Mouse (Mus musculus) cerebellum, adult 11-12 months (tissue): ENCODE measurements at regions not wholly inside any gene's neighbourhood (a gene's known extent, or its start where the extent isn't known, plus 50 kb on each side); places are given as distances from the start of the nearest gene placed in this dataset.

ENCODE experiments used
- DNase-seq: peaks from one replicate; pipeline ENCODE4 v3.0.0; 2022

DNA sequence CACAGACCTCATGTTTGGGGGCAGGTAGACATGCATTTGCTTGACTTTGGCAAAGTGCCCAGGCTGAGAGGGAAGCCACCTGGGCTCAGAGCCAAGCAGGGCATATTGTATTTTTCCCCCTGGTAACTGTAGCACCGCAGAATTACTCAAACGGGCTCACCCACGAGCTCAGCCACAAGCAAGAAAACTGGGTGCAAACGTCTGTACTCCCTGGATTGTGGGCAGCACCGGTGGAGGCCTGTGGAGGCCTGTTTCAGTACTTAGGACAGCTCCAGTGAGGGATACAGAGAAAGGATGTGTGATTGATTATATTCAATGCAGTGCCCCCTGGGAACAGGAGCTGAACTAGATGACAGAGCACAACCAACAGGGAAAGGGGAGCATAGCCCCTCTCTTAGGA, 135.6 kb upstream of the Vstm2b start:
- DNase-seq: no peak

DNA sequence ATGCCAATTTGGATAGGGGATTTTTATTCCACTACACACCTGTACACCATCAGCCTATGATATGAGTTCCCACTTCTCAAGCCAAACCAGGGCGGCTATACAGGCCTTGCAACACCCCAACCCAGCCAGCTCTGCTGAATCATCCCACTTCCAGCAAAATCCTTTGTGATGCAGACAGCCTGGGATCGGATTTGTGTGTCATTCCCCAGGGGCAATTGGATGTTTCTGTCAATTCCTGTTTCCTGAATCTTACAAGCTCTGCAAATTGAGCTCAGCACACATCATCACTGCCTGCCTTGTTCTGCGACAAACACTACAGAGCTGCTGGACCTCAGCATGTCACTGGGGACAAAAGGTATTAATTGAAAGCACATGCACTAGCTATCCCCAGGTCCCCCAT, 132.0 kb upstream of the Vstm2b start:
- DNase-seq: no peak

DNA sequence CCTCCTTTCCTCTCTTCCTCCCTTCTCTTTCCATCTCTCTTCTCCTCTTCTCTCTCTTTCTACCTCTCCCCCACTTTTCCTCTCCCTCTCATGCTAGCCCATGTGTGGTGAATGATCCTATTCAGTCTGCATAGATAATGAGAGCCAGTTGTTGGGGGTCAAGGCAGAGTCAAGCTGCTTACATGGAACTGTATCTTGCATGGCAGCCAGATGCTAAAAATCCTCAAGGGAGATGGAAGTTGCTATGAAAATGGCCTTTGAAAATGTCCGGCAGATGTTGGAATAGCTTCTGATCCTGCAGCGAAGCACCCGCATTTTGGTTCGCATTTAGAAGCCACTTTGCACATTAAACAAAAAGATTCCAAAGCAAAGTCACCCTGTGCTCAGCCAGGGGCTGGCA, 121.9 kb upstream of the Vstm2b start:
- no peak for DNase-seq

DNA sequence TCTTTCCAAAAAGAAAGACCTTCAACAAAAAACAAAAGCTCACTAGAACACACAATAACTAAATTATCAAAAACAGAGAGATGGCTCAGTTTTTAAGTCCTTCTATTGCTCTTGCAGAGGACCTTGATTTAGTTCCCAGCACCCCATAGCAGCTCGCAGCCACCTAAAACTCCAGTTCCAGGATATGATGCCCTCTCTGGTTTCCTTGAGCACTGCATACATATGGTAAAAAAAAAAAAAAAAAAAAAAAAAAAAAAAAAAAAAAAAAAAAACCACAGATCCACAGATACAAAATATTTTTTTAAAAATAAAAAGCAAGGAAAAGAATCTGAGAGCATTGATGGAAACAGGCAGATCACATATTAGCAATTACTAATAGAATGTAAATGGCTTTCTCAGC, 113.2 kb upstream of the Vstm2b start:
- DNase-seq: no peak

DNA sequence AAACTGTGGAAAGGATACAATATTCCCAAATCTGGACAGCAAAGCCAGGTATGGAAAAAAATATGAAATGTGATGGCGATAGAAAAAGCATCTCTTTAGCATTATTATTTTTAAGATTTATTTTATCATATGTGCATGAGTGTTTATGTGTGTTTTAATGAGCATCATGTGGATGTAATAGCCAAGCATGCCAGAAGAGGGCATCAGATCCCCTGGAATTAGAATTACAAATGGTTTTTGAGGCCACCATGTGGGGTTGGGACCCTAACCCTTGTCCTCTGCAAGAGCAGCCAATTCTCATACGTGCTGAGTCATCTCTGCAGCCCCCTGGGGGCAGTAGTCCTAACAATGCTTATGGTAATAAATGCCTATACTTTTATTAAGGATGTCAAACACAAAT, 111.4 kb upstream of the Vstm2b start:
- DNase-seq: no peak

DNA sequence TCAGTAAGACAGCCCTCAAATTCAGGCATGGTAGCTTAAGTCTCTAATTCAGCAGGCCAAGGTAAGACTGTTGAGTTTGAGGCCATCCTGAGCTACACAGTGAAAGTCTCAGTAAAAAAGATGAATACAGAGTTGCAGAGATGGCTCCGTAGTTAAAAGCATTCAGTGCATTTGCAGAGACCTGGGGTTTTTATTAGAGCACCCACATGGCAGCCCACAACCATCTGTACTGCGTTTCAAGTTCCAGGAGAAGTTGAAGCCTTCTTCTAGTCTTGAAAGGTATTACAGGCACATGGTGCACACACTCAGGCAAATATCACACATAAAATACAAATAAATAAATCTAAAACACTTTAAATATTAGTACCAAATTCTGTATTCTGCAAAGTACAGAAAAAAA, 109.6 kb upstream of the Vstm2b start:
- no peak for DNase-seq

DNA sequence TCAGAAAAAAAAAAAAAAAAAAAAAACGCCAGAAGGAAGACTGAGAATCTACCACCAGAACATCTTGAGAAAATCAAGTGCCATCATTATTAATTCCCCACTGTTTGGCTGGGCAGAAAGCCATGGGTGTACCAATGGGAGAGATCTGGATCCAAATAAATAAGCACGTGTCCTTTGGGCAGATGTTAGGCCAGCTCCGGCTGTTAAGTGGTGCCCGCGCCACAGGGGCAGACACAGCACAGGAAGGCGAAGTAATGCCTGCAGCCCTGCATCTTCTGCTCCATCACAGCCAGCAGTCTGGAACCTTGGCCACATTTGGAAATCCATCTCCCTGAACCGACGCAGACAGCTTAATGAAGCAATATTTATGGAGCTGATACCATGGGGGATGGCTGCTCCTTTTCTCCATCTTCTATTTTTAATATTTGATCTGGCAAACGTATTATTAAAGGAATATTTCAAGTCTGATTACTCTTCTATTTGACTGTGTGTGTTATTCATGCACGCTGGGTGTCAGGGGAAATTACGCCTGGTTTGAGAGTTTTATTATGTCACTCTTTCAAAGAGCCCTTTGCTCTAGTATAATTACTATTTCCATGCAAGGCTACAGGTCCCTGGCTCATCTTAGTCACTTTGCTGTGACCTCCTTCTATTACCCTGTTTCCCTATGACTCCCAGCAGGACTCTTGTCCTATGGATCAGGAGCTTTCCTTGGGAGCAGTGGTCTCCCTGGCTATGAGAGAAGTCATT, 103.5 kb upstream of the Vstm2b start:
- DNase-seq: no peak

DNA sequence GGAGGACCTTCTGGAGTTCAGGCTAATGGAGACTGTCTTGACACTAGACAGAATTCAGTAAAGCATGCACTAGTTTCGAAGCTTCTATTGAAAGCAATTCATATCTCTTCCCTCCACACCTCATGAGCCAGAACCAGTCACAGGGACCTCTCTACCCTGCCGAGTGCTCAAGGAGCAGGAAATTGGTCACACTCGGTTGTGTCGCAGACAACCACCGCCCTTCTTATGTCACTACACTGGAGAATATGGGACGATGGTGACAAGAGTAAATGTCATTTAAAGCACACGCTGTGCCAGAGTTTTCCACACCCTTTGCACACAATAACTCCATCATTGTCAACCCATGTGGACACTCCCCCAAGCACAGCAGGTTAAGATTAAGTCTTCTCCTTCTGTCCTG, 98.3 kb upstream of the Vstm2b start:
- DNase-seq: no peak

DNA sequence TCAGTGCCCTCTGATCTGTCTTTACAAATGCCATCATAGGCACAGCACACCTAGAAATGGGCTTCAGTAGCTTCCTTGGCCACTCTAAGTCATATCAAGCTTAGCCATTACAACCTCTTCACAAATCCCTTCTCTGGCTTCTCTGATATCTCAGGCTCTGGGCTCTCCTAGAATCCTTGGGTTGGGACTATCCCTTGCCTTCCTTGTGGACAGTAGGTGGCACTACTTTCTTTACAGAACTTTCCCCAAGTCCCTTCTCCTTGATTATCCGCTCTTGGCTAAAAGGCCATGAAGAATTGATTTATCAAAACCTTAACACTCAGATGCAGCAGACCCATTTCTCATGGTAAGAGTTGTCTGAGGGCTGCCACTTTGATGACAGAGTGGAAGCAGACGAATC, 96.8 kb upstream of the Vstm2b start:
- DNase-seq: no peak

DNA sequence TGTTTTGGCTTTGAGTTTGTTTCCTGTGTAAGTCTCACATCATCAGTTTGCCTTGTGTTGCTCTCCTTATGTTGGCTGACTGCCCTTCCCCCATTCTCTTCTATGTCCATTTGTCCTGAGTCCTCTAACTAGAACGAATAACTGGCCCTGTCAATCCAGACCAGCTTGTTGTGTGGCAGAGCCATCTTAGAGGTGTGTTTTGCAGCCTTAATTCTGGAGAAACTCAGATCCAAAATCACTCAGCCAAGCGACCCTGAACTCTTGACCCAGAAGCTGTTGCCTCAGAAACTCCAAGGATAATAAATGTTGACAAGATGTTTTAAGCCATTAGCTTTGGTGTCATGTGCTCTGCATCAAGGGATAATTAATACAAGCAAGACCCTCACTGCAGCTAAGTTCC, 92.9 kb upstream of the Vstm2b start:
- no peak for DNase-seq

DNA sequence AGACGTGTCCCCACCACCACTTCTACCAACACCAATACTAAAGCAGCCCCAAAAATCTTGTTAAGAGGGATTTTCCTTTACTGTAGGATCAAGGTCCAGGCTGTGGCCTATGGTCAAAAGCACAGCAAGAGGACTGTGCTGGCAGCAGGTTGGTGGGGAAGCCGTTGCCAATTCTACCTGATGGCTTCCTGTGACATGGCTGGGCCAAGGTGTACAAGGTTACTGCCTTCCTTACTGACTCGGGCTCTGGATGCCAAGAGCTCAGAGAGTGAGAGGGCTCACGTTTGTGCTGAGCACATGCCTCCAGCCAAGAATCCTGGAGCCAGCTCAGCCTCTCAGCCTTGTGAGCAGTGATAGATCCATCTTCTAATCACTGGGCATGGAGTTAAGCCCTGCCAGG, 92.3 kb upstream of the Vstm2b start:
- no peak for DNase-seq

DNA sequence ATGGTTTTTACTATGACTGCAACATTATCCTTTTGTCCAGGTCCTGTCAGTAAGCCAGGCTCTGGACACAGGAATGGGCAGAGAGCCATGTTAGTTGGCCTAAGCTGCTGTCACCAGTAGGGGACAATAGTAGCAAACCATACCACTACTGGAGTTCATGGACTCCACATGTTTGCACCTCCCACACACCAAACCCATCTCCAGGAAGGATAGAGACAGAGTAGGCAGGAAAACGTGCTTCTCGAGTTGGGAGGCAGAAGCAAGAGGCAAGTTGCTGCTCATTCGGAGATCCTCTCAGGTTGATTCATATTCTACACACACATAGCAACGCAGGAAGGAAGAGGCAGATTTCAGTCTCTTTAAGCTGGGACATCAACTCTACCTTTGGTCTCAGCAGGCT, 85.2 kb upstream of the Vstm2b start:
- no peak for DNase-seq

DNA sequence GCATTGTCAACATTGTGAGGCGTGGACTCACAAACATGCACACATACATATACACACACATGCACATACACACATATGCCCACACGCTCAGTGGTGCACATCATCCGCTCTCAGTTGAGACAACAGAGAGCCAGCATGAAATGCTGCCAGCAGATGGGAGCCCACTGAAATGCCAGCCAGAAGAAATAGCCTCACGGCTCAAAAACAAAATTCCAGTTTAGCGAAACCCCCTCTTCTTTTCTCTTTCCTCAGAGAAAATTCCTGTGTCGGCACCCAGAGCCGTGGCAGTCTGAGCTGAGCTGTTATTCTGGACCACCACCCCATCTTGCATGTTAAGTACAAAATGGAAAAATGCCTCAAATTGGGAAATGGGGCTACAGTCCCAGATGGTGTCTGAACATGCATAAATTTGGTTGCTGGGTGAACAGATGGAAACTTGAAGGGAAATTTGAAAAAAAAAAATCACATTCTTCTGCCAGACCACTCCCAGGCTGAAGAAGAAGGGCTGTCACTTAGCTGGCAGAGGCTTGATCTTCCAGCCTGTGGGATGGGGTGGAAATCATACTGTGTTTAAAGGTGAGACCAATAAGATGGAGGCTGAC, 72.9 kb upstream of the Vstm2b start:
- no peak for DNase-seq

DNA sequence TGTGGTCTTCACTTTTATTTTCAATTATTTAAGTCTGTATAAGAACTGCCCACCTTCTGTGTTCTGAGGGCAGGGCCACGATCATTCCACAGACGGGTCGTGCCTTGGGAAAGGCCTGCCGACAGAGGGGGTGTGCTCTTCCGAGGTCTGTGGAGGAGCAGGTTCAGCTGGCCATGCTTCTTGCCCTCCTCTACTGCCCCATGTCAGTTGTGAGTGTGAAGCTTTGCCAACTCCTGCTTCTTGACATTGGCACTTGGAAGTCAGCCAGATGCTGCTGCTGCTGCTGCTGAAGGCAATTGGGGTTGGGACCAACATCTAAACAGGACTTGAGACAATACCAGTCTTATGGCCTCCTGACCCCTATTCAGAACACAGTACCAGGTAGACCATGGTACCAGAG, 68.6 kb upstream of the Vstm2b start:
- no peak for DNase-seq

DNA sequence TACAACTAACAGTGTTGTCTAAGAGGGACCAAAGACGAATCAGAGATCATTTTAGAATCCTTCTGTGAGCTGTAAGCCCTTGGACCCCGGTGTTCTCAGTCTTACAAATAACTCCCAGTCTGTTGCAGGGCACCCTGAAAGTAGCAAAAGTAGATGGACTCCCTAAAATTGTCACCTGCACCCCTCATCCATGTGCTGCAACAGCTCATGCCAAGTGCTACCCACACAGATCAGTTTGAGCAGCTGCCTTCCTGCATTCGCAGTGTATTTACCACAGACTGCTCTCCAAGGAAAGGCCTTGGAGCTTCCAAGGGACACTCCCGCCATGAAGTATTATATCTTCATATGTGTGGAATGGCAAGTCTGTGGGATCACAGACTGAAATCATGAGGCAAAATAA, 66.5 kb upstream of the Vstm2b start:
- no peak for DNase-seq

DNA sequence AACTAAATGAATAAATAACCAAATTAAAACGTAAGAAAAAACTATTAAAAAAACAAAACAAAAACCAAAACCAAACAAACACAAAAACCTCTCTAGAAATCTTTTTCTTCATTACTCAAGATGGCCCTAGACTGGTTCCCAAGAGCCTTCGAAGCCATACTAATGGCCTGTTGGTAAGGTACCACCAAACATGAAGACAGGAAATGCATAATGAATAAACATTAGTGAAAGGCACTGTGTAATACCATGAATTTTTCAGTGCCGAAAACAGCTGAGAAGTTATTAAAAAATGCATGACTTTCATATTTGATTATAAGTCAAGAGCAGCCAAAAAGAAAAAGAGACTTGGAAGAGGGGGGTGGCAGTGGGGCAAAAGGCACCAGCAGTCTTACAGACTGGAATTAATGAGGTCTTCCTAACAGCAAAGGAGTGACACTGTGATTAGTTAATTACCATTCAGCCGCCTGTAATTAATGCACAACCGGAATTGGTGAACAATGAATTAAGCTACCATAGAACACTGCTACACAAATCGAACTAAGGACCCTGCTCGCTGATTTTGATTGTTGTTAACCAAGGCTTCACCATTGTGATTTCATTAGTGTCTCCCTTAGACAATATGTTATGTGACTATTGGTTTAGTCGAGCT, 55.7 kb upstream of the Vstm2b start:
- no peak for DNase-seq

DNA sequence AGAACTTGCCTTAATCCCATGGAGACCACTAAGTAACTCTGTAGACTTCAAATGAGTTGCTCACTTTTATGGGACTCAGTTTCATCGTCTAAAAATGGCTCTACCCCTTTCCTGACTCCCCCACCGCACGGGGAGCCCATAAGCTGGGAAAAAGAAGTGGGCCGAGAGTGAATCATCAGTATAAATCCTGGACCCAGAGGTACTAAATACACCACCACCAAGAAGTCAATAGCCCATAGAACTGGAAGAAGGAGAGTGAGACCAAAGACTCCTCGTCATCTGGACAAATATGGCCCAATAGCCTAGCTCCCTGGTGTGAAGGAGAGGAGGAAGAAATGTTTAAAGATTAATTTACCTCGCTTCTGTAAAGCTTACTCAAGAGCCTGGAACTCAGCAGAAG, 51.6 kb upstream of the Vstm2b start:
- DNase-seq: no peak
